Comparison of ENCODE assay signal across 21 mouse cellular contexts in the genomic region with DNA sequence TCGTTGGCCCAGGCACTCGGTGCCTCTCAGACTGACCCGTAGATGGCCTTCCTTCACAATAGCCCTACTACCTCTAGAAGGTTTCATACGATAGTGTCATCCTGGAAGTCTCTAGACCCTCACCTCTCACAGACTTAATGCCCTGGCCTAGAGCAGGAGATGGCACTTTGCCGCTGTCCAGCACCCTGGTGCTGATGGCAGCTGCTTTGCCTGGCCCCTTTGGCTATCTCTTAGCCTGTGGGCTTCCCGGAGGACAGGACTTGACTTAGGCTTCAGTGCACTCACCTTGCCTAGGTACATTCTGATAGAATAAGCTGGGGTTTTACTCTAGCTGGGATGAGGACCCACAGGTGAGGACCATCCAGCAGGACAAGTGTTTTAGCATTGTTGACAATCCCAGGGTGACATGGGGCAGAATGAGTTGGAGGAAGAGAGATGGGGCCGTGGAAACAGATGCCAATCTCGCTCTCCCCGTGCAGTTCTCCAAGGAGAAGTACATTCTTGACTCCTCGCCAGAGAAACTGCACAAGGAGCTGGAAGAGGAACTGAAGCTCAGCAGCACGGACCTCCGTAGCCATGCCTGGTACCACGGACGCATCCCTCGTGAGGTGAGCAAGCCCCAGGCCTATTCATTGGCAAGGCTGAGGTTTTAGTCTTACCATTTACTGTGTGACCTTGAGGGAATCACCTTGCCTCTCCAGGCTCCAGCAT. TPM values are rescaled to one million over a fixed set of nuclear protein-coding genes. Genes with fewer than 3 reads are reported as not detected.
DNase-seq lines count a peak whose midpoint lies in the region; ATAC-seq and TF ChIP-seq lines count a peak whose summit lies in the region.
"Had no signal": no experiment of that assay in that cellular context is flagged by ENCODE, and none has a peak within 500 bp of the region (broad histone marks: within the 10 kb centered on the region; RNA-seq: fewer than 3 reads in every experiment).

No protein-coding gene starts in this region.

- ATAC-seq in hindbrain, embryonic 14.5 days (ENCODE audit: low FRiP score): no peak
- no peak for ATAC-seq in hindbrain, postnatal 0 days
- no peak for ATAC-seq in G1E (ENCODE audit: extremely low read depth, insufficient number of reproducible peaks, low FRiP score, poor library complexity, severe bottlenecking)
- ATAC-seq in granulocyte monocyte progenitor cell, adult 5-6 weeks (replicated peaks; ENCODE audit: poor library complexity, severe bottlenecking): peak; percentile 53; the same call in 1 of the 2 replicates
- ATAC-seq: CD4-positive, CD25-positive, alpha-beta regulatory T cell, adult 4 months; forebrain, postnatal 0 days; lung, postnatal 0 days had no signal

- H3K9me3 ChIP-seq in hindbrain, embryonic 14.5 days (ENCODE audit: control insufficient read depth, low read length): no peaks in the 10 kb centered on the region
- H3K9me3 ChIP-seq in hindbrain, postnatal 0 days (ENCODE audit: low read length): no peaks in the 10 kb centered on the region
- no peaks in the 10 kb centered on the region for H3K9me3 ChIP-seq in G1E (replicated peaks)
- H3K9me3 ChIP-seq: embryonic facial prominence, embryonic 15.5 days; heart, embryonic 13.5 days; limb, embryonic 15.5 days; liver, embryonic 15.5 days had no signal

- peaks cover 11% of the 10 kb centered on the region for H3K4me1 ChIP-seq in hindbrain, embryonic 14.5 days (replicated peaks; ENCODE audit: control insufficient read depth, insufficient read depth, low read length)
- peaks cover 19% of the 10 kb centered on the region; the same call in 1 of the 2 replicates for H3K4me1 ChIP-seq in hindbrain, postnatal 0 days (ENCODE audit: insufficient read depth, low read length)
- H3K4me1 ChIP-seq in G1E (ENCODE audit: insufficient read depth, low read depth, low read length): peaks cover 5% of the 10 kb centered on the region; the same call in 1 of the 2 replicates

- H3K9ac ChIP-seq in hindbrain, embryonic 14.5 days: 0 out of 2 replicates have a peak overlapping the region, but pooled peaks have one; percentile 11
- H3K9ac ChIP-seq in hindbrain, postnatal 0 days (replicated peaks; ENCODE audit: low read length): no peak overlapping the region
- H3K9ac ChIP-seq: embryonic facial prominence, embryonic 15.5 days; forebrain, postnatal 0 days; heart, embryonic 13.5 days; limb, embryonic 15.5 days; liver, embryonic 15.5 days had no signal

- H3K27me3 ChIP-seq in hindbrain, embryonic 14.5 days (ENCODE audit: control insufficient read depth, insufficient read depth, low read length): no peaks in the 10 kb centered on the region
- no peaks in the 10 kb centered on the region for H3K27me3 ChIP-seq in hindbrain, postnatal 0 days (ENCODE audit: insufficient read depth, low read length)
- H3K27me3 ChIP-seq in G1E (ENCODE audit: insufficient read depth, low read length): peaks cover 60% of the 10 kb centered on the region

- peaks cover 52% of the 10 kb centered on the region for H3K36me3 ChIP-seq in hindbrain, embryonic 14.5 days (replicated peaks; ENCODE audit: control insufficient read depth, insufficient read depth)
- peaks cover 35% of the 10 kb centered on the region for H3K36me3 ChIP-seq in hindbrain, postnatal 0 days (ENCODE audit: insufficient read depth, low read length)
- H3K36me3 ChIP-seq in G1E (replicated peaks): no peaks in the 10 kb centered on the region

- H3K4me3 ChIP-seq in hindbrain, embryonic 14.5 days (replicated peaks; ENCODE audit: low read length): no peak overlapping the region
- H3K4me3 ChIP-seq in hindbrain, postnatal 0 days (ENCODE audit: low read length): no peak overlapping the region
- no peak overlapping the region for H3K4me3 ChIP-seq in G1E (ENCODE audit: low read depth, low read length)
- H3K4me3 ChIP-seq: embryonic facial prominence, embryonic 15.5 days; heart, embryonic 13.5 days; limb, embryonic 15.5 days; liver, embryonic 15.5 days had no signal

- no peak overlapping the region for H3K4me2 ChIP-seq in hindbrain, embryonic 14.5 days (replicated peaks)
- no peak overlapping the region for H3K4me2 ChIP-seq in hindbrain, postnatal 0 days (ENCODE audit: low read depth, low read length)
- H3K4me2 ChIP-seq: embryonic facial prominence, embryonic 15.5 days; heart, embryonic 13.5 days; limb, embryonic 15.5 days; liver, embryonic 15.5 days had no signal

- no peak overlapping the region for H3K27ac ChIP-seq in hindbrain, embryonic 14.5 days
- H3K27ac ChIP-seq in hindbrain, postnatal 0 days: no peak overlapping the region
- H3K27ac ChIP-seq: embryonic facial prominence, embryonic 15.5 days; heart, embryonic 13.5 days; kidney, postnatal 0 days; limb, embryonic 15.5 days; liver, embryonic 15.5 days had no signal

- DNase-seq in hindbrain, embryonic 14.5 days (ENCODE audit: low spot score): no peak
- DNase-seq in hindbrain, postnatal 0 days (ENCODE audit: low spot score): no peak
- peak; percentile 41 for DNase-seq in 3T3-L1 (ENCODE audit: low read depth, low spot score)
- peak; percentile 41 for DNase-seq in G1E (ENCODE audit: low spot score)
- no peak for DNase-seq in layer of hippocampus, adult 8-10 months (ENCODE audit: low spot score in 2 of 2)
- DNase-seq in ovary, postnatal 36 days (ENCODE audit: low spot score): no peak
- DNase-seq: cerebellum, adult 9-10 months; forebrain, postnatal 0 days; kidney, adult 11 months had no signal

- no peak for TF ChIP-seq CTCF in hindbrain, postnatal 0 days (IDR thresholded peaks at IDR 0.05; ENCODE audit: low read depth)
- TF ChIP-seq CTCF in G1E (IDR thresholded peaks at IDR 0.05; ENCODE audit: low read depth, low read length): no peak

- WGBS in hindbrain, embryonic 14.5 days: 81% methylated on average over 15 of the region's 15 CpGs
- 62% methylated on average over 15 of the region's 15 CpGs for WGBS in hindbrain, postnatal 0 days

RNA-seq across cellular contexts. Expression of gene 6330409D20Rik, which starts 3.6 kb away (rescaled TPM):
- 3.8 and 4.5 TPM in 2 replicates for polyA plus RNA-seq in hindbrain, embryonic 14.5 days (2014; fragmentation: Nextera tagmentation; extraction: Ambion mirVana)
- total RNA-seq in hindbrain, postnatal 0 days (2014; rRNA removed): 1.7 and 3.2 TPM in 2 replicates
- 3.6 and 5.1 TPM in 2 replicates for polyA plus RNA-seq in hindbrain, postnatal 0 days (2015; fragmentation: Nextera tagmentation; extraction: Ambion mirVana)
- not detected in 2 replicates for total RNA-seq in G1E (2014; fragmentation: Nextera tagmentation)
- total RNA-seq in G1E (2017): 0.17 TPM in 1 of 2 replicates, not detected in the other
- not detected in 2 replicates for polyA plus RNA-seq in G1E (2012)
- not detected in 2 replicates for total RNA-seq in granulocyte monocyte progenitor cell, adult 5-6 weeks (2014; fragmentation: Nextera tagmentation)
- total RNA-seq in granulocyte monocyte progenitor cell, adult 5-6 weeks (2017): not detected in 2 replicates
- 1 to 10 TPM in 3 of 4 experiments, under 1 TPM in 1; 0.92 to 2.1 (median 1.5) TPM for total RNA-seq in layer of hippocampus, adult 8-10 months (2022)
- total RNA-seq: ES-E14; gastrocnemius, postnatal 4 days; heart, postnatal 25 days; neutrophil, adult 5-6 weeks had no signal
- polyA plus RNA-seq: kidney, postnatal 0 days; limb, embryonic 15.5 days; liver, embryonic 15.5 days had no signal

RNA-seq across cellular contexts. Expression of gene Tor2a, which starts 12.6 kb away (rescaled TPM):
- polyA plus RNA-seq in hindbrain, embryonic 14.5 days (2014; fragmentation: Nextera tagmentation; extraction: Ambion mirVana): 49.8 and 53.1 TPM in 2 replicates
- 75.1 and 81.1 TPM in 2 replicates for total RNA-seq in hindbrain, postnatal 0 days (2014; rRNA removed)
- 48.2 and 49.1 TPM in 2 replicates for polyA plus RNA-seq in hindbrain, postnatal 0 days (2015; fragmentation: Nextera tagmentation; extraction: Ambion mirVana)
- total RNA-seq in G1E (2014; fragmentation: Nextera tagmentation) (9.0 and 9.7 TPM in 2 replicates), G1E (2017) (14.0 and 17.7 TPM in 2 replicates)
- 28.2 and 30.1 TPM in 2 replicates for polyA plus RNA-seq in G1E (2012)
- total RNA-seq in granulocyte monocyte progenitor cell, adult 5-6 weeks (2014; fragmentation: Nextera tagmentation): 15.4 and 33.4 TPM in 2 replicates
- total RNA-seq in granulocyte monocyte progenitor cell, adult 5-6 weeks (2017): 19.0 and 28.7 TPM in 2 replicates
- total RNA-seq in layer of hippocampus, adult 8-10 months (2022): 10 to 100 TPM; 28.6 to 33.5 (median 31.1) TPM

RNA-seq across cellular contexts. Expression of gene Sh2d3c, which starts 23.6 kb away (rescaled TPM):
- 43.5 and 47.9 TPM in 2 replicates for polyA plus RNA-seq in hindbrain, embryonic 14.5 days (2014; fragmentation: Nextera tagmentation; extraction: Ambion mirVana)
- 43.8 and 56.9 TPM in 2 replicates for total RNA-seq in hindbrain, postnatal 0 days (2014; rRNA removed)
- polyA plus RNA-seq in hindbrain, postnatal 0 days (2015; fragmentation: Nextera tagmentation; extraction: Ambion mirVana): 49.5 and 52.8 TPM in 2 replicates
- total RNA-seq in G1E (2014; fragmentation: Nextera tagmentation) (not detected in 2 replicates), G1E (2017) (0.06 and 0.98 TPM in 2 replicates)
- polyA plus RNA-seq in G1E (2012): 0.35 and 0.39 TPM in 2 replicates
- total RNA-seq in granulocyte monocyte progenitor cell, adult 5-6 weeks (2014; fragmentation: Nextera tagmentation): 14.3 and 17.6 TPM in 2 replicates
- 11.2 and 12.7 TPM in 2 replicates for total RNA-seq in granulocyte monocyte progenitor cell, adult 5-6 weeks (2017)
- total RNA-seq in layer of hippocampus, adult 8-10 months (2022): 10 to 100 TPM; 18.5 to 23.8 (median 21.0) TPM

RNA-seq across cellular contexts. Expression of gene Ttc16, which starts 31.0 kb away (rescaled TPM):
- polyA plus RNA-seq in hindbrain, embryonic 14.5 days (2014; fragmentation: Nextera tagmentation; extraction: Ambion mirVana): 0.52 and 0.74 TPM in 2 replicates
- total RNA-seq in hindbrain, postnatal 0 days (2014; rRNA removed): 0.78 and 1.6 TPM in 2 replicates
- polyA plus RNA-seq in hindbrain, postnatal 0 days (2015; fragmentation: Nextera tagmentation; extraction: Ambion mirVana): 0.58 and 0.76 TPM in 2 replicates
- total RNA-seq in G1E (2014; fragmentation: Nextera tagmentation) (0.53 TPM in 1 of 2 replicates, not detected in the other), G1E (2017) (0.17 and 0.38 TPM in 2 replicates)
- polyA plus RNA-seq in G1E (2012): 0.02 and 0.15 TPM in 2 replicates
- 0.15 TPM in 1 of 2 replicates, not detected in the other for total RNA-seq in granulocyte monocyte progenitor cell, adult 5-6 weeks (2014; fragmentation: Nextera tagmentation)
- total RNA-seq in granulocyte monocyte progenitor cell, adult 5-6 weeks (2017): 0.09 and 0.26 TPM in 2 replicates
- total RNA-seq in layer of hippocampus, adult 8-10 months (2022): 1 to 10 TPM in 2 of 4 experiments, under 1 TPM in 2; 0.52 to 1.6 (median 1.1) TPM
- total RNA-seq: gastrocnemius, postnatal 4 days had no signal
- polyA plus RNA-seq: liver, embryonic 15.5 days had no signal

RNA-seq across cellular contexts. Expression of gene Ptrh1, which starts 31.2 kb away (rescaled TPM):
- 4.3 and 5.1 TPM in 2 replicates for polyA plus RNA-seq in hindbrain, embryonic 14.5 days (2014; fragmentation: Nextera tagmentation; extraction: Ambion mirVana)
- 0.75 and 2.9 TPM in 2 replicates for total RNA-seq in hindbrain, postnatal 0 days (2014; rRNA removed)
- 4.0 and 4.4 TPM in 2 replicates for polyA plus RNA-seq in hindbrain, postnatal 0 days (2015; fragmentation: Nextera tagmentation; extraction: Ambion mirVana)
- total RNA-seq in G1E (2014; fragmentation: Nextera tagmentation) (3.4 and 4.0 TPM in 2 replicates), G1E (2017) (4.8 and 5.0 TPM in 2 replicates)
- polyA plus RNA-seq in G1E (2012): 4.3 and 5.3 TPM in 2 replicates
- 3.5 and 4.7 TPM in 2 replicates for total RNA-seq in granulocyte monocyte progenitor cell, adult 5-6 weeks (2014; fragmentation: Nextera tagmentation)
- total RNA-seq in granulocyte monocyte progenitor cell, adult 5-6 weeks (2017): 2.9 and 3.0 TPM in 2 replicates
- 1 to 10 TPM; 4.5 to 7.0 (median 5.8) TPM for total RNA-seq in layer of hippocampus, adult 8-10 months (2022)
- total RNA-seq: neutrophil, adult 5-6 weeks had no signal

Comparison
In these comparisons a context has a peak if more than half of its experiments do, and no peak if none do; other contexts are left out.
1. DNase-seq: peak in 3T3-L1 (single experiment) and G1E (single experiment); none in hindbrain, embryonic 14.5 days (single experiment), hindbrain, postnatal 0 days (single experiment), layer of hippocampus, adult 8-10 months (0 of 2) and ovary, postnatal 36 days (single experiment).
2. RNA of gene Sh2d3c, which starts 23.6 kb away (total RNA-seq): 43.8 to 56.9 TPM in hindbrain, postnatal 0 days, 18.5 to 23.8 TPM in layer of hippocampus, adult 8-10 months and 11.2 to 17.6 TPM in granulocyte monocyte progenitor cell, adult 5-6 weeks; 0.06 to 0.98 TPM in G1E; every median in the first group is over 4 times any median in the second.